Mouse (Mus musculus) midbrain, embryonic 10.5 days (tissue): ENCODE data around the gene Wdr5. TPM values are rescaled to one million over a fixed set of nuclear protein-coding genes. Genes with fewer than 3 reads are reported as not detected.
"Not testable (repeated sequence)": the region's sequence is repeated elsewhere in the genome, so short reads cannot be mapped to it uniquely, and the experiment has no call there.

Experiments
- DNase-seq: peaks from one replicate; pipeline ENCODE4 v3.0.0-alpha.2; 2017; ENCODE audit warnings: low spot score
- H3K27ac ChIP-seq: fragments of 300-500 bp; sonication (generic); replicated peaks from 2 replicates; pipeline ENCODE4 v1.5.1; 2016; ENCODE audit warnings: mild to moderate bottlenecking
- H3K27me3 ChIP-seq: fragments of 300-500 bp; sonication (generic); 2 replicates; pipeline ENCODE4 v1.6.1; 2016; ENCODE audit warnings: low read depth, mild to moderate bottlenecking; ENCODE audit not compliant: poor library complexity, severe bottlenecking
- H3K36me3 ChIP-seq: fragments of 300-500 bp; sonication (generic); 2 replicates; pipeline ENCODE4 v1.6.1; 2016; ENCODE audit warnings: mild to moderate bottlenecking, moderate library complexity
- H3K4me1 ChIP-seq: fragments of 300-500 bp; sonication (generic); 2 replicates; pipeline ENCODE4 v1.6.1; 2016
- H3K4me3 ChIP-seq: fragments of 300-500 bp; sonication (generic); 2 replicates; pipeline ENCODE4 v1.5.1; 2016; ENCODE audit warnings: mild to moderate bottlenecking, moderate library complexity
- H3K9me3 ChIP-seq: fragments of 300-500 bp; sonication (generic); replicated peaks from 2 replicates; pipeline ENCODE4 v1.6.1; 2016; ENCODE audit warnings: mild to moderate bottlenecking
- WGBS: fragments of 180-500 bp; shearing (Covaris S2); methylation state at CpG from one replicate; pipeline ENCODE4 v1.1.7; 2016; 5-methylcytosine and 5-hydroxymethylcytosine counted together
- polyA plus RNA-seq: library from polyadenylated mRNA; unstranded; fragments of >200 nt; fragmentation: Nextera tagmentation; extraction: Ambion mirVana; gene quantifications from 2 replicates; pipeline ENCODE4 v1.2.1, GENCODE M21; 2016

Wdr5 gene
- polyA plus RNA-seq, 1 experiment from 2014 or later: 84.1 TPM

GRCm38 (mm10) chr2:27510706-27511105 lies 4.3 kb upstream of the Wdr5 start:
- Histone ChIP-seq H3K9me3 (no peaks in the 10 kb centered on the region), H3K27me3 (no peaks in the 10 kb centered on the region), H3K27ac (no peak overlapping the region), H3K36me3 (no peaks in the 10 kb centered on the region), H3K4me3 (no peak overlapping the region), H3K4me1 (peaks cover 18% of the 10 kb centered on the region)
- no peak for DNase-seq
- 91% methylated on average over 7 of the region's 7 CpGs for WGBS

DNA sequence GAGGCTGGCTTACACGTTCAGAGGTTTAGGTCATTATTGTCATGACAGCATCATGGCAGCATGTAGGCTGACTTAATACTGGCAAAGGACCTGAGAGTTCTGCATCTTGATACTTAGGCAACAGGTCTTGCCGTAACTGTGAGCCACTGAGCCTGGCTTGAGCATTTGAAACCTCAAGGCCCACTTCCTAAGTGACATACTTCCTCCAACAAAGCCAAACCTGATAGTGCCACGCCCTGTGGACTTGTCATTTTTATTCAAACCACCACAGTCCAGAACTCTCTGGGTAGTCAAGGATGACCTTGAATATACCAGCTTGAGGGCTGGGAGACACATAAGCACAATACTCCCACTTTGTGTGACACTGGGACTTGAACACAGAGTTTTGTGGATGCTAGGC lies 2.0 kb upstream of the Wdr5 start:
- no peaks in the 10 kb centered on the region for H3K9me3 ChIP-seq
- H3K27ac ChIP-seq: no peak overlapping the region
- 0 out of 2 replicates have a peak, but pooled peaks cover 1% of the 10 kb centered on the region for H3K36me3 ChIP-seq
- no peak overlapping the region for H3K4me3 ChIP-seq
- no peaks in the 10 kb centered on the region for H3K27me3 ChIP-seq
- DNase-seq: no peak
- H3K4me1 ChIP-seq: peaks cover 34% of the 10 kb centered on the region
- WGBS: 95% methylated on average over 3 of the region's 3 CpGs

- H3K27ac ChIP-seq: peak overlapping the region; percentile 91
- H3K4me3 ChIP-seq: peak overlapping the region; percentile 95
- peaks cover 11% of the 10 kb centered on the region for H3K36me3 ChIP-seq
- no peaks in the 10 kb centered on the region for H3K27me3 ChIP-seq
- DNase-seq: no peak
- no peaks in the 10 kb centered on the region for H3K9me3 ChIP-seq
- H3K4me1 ChIP-seq: peaks cover 34% of the 10 kb centered on the region
- WGBS: 81% methylated on average over 5 of the region's 5 CpGs
Observed at GRCm38 (mm10) chr2:27513861-27514260, 1.1 kb upstream of the Wdr5 start.

DNA sequence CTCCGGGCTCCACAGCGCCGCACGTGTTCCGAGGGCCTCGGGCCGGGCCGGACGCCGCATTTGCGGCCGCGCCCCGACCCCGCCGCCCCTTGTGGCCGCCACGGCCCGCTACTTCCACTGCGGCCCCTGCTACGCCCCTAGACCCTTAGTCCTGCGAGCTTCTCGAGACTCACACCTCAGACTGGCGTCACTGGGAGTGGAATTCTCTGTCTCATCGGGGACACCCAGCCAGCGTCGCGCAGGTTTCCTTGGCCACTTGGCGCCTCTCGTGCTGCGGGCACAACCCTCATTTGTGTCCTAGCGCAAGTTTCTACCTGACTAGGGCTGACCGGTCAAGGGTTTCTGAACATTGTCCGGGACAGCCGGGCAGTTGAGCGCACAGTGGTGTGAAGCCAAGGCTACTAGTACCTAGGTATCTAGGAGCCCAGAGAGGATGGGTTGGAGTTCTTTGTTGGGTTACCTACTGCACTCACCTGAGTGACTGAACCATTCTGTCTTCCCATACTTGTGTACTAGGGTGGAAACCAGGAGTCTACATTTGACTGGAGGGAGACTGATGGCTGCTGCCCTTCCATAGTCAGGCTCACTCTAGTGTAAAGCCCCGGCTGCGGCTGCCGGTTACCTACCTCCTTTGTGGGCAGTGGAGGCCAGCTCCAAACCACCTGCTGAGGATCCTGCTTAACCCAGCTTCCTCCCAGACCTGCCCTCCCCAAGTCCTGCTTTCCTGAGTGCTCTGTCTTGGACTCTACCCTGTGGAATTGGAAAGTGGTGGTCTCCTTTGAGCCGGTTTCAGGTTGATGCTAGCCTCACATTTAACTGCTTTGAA lies 597 bp downstream of the Wdr5 start:
- Histone ChIP-seq H3K9me3 (no peaks in the 10 kb centered on the region), H3K27me3 (no peaks in the 10 kb centered on the region), H3K4me3 (peak overlapping the region; percentile 95), H3K4me1 (peaks cover 34% of the 10 kb centered on the region), H3K27ac (peak overlapping the region; percentile 91), H3K36me3 (peaks cover 28% of the 10 kb centered on the region)
- WGBS: under 1% methylated on average over 40 of the region's 40 CpGs
- DNase-seq: no peak

GRCm38 (mm10) chr2:27516289-27516688 lies 1.3 kb downstream of the Wdr5 start:
- H3K27me3 ChIP-seq: no peaks in the 10 kb centered on the region
- no peaks in the 10 kb centered on the region for H3K9me3 ChIP-seq
- peaks cover 35% of the 10 kb centered on the region for H3K36me3 ChIP-seq
- WGBS: 13% methylated on average over 1 of the region's 1 CpGs
- H3K27ac ChIP-seq: peak overlapping the region; percentile 91; the same call in 1 of the 2 replicates
- peaks cover 34% of the 10 kb centered on the region for H3K4me1 ChIP-seq
- no peak for DNase-seq
- H3K4me3 ChIP-seq: peak overlapping the region; percentile 95

DNA sequence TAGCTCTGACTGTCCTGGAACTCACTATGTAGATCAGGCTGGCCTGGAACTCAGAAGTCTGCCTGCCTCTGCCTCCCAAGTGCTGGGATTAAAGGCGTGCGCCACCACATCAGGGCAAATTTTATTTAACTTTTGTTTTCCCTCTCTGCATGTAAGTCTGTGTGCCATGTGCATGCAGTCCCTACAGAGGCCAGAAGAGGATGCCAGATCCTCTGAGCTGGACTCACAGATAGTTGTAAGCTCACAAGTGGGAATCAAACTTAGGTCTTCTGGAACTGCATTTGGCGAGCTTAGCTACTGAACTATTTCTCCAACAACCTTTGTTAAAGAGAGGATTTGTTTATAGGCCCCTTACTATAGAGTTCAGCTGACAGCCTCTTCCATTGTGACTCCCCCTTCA lies 3.3 kb downstream of the Wdr5 start:
- WGBS: 93% methylated on average over 3 of the region's 3 CpGs
- Histone ChIP-seq H3K27me3 (no peaks in the 10 kb centered on the region), H3K27ac (no peak overlapping the region), H3K4me1 (peaks cover 34% of the 10 kb centered on the region), H3K36me3 (peaks cover 54% of the 10 kb centered on the region), H3K4me3 (no peak overlapping the region), H3K9me3 (no peaks in the 10 kb centered on the region)
- DNase-seq: no peak

DNA sequence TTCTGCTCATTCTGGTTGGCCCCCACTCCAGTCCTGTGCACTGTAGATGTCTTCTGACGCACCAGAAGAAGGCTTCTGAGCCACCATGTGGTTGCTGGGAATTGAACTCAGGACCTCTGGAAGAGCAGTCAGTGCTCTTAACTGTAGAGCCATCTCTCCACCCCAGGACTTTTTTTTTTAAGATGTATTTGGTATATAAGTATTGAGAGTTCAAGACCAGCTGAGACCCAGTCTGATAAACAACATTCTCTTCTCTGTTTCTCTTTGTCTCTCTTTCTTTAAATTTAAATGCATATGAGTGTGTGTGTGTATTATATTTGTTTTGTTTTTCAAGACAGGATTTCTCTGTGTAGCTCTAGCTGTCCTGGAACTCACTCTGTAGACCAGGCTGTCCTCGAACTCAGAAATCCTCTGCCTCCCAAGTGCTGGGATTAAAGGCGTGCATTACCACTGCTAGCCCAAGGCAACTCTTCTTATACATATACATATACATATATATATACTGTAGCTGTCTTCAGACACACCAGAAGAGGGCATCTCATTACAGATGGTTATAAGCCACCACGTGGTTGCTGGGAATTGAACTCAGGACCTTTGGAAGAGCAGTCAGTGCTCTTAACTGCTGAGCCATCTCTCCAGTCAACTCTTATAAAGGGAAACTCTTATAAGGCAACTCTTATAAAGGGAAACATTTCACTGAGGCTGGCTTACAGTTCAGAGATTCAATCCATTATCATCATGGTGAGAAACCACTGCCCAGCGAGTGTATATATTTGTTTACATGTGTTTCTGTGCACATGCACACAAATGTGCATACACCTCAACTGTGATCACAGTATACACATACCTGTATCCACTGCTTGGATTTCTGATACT lies 23.7 kb downstream of the Wdr5 start:
- 0 out of 2 replicates have a peak overlapping the region, but pooled peaks have one; percentile 53 for H3K4me3 ChIP-seq
- not testable (repeated sequence) for DNase-seq, H3K9me3 ChIP-seq, H3K27me3 ChIP-seq
- H3K4me1 ChIP-seq: peaks cover 19% of the 10 kb centered on the region
- 67% methylated on average over 5 of the region's 5 CpGs for WGBS
- H3K36me3 ChIP-seq: peaks cover 35% of the 10 kb centered on the region
- H3K27ac ChIP-seq: peak overlapping the region; percentile 92; the same call in 1 of the 2 replicates

DNA sequence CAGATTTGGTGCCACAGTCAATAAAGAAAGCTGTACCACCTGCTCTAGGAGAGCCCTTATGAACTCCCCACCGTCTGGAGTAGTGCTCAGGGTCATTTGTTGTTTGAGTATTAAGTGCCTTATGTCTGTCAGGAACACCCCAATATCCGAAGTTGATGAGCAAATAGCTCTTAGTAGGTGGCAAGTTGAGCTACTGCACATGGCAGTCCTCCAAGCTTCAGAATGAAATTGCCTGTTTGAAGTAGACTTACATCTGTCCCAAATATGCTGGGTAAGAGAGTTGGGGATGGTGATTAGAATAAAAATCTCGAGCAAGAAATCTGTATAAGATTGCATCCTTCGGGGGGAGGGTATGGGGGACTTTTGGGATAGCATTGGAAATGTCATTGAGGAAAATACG lies 24.4 kb downstream of the Wdr5 start:
- Histone ChIP-seq H3K4me3 (peak overlapping the region; percentile 53), H3K36me3 (peaks cover 28% of the 10 kb centered on the region), H3K27ac (peak overlapping the region; percentile 92; the same call in 1 of the 2 replicates), H3K27me3 (no peaks in the 10 kb centered on the region), H3K9me3 (no peaks in the 10 kb centered on the region), H3K4me1 (peaks cover 19% of the 10 kb centered on the region)
- 24% methylated on average over 5 of the region's 5 CpGs for WGBS
- no peak for DNase-seq

GRCm38 (mm10) chr2:27539772-27540514 lies 25.0 kb downstream of the Wdr5 start:
- Histone ChIP-seq H3K27me3 (no peaks in the 10 kb centered on the region), H3K27ac (peak overlapping the region; percentile 92), H3K9me3 (no peaks in the 10 kb centered on the region), H3K4me3 (peak overlapping the region; percentile 53), H3K4me1 (peaks cover 19% of the 10 kb centered on the region), H3K36me3 (peaks cover 22% of the 10 kb centered on the region)
- DNase-seq: peak; percentile 97
- WGBS: under 1% methylated on average over 46 of the region's 46 CpGs

DNA sequence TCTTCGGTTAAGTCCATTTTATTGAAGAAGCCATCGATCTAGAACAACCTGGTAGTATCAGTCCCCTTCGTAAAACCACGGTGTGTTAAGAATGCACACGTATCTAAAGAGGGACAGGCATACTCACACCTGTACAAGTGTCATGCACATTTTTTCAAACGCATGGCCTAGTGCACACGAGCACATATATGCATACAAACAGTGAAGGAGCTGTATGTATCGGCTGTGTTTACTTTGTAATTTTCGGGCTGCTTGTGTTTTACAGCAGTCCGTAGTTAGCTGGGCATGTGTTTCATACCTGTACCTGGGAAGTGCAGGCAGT lies 25.5 kb downstream of the Wdr5 start:
- Histone ChIP-seq H3K4me3 (peak overlapping the region; percentile 53), H3K36me3 (peaks cover 17% of the 10 kb centered on the region), H3K9me3 (no peaks in the 10 kb centered on the region), H3K27ac (peak overlapping the region; percentile 92), H3K27me3 (no peaks in the 10 kb centered on the region), H3K4me1 (peaks cover 19% of the 10 kb centered on the region)
- WGBS: 33% methylated on average over 10 of the region's 10 CpGs
- DNase-seq: no peak

DNA sequence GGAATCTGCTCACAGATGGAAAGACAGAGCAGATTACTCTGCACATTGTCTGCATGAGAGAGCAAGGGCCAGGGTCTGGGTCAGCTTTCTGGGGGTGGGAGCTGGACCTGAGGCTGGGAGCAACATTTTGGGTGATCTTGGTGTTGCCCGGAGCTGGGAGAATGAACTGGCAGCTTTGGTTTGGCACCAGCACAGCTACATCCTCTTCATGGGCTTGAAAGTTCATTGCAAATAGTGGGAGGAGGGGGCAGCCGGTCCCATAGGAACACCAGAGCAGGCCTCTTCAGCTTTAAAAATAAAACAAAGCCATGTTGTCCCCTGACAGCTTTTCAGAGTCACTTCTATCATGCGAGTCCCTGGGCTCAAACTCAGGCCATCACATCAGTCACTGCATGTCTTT lies 26.3 kb downstream of the Wdr5 start:
- Histone ChIP-seq H3K4me3 (peak overlapping the region; percentile 53), H3K9me3 (no peaks in the 10 kb centered on the region; the same call in 1 of the 2 replicates), H3K4me1 (peaks cover 19% of the 10 kb centered on the region), H3K27ac (peak overlapping the region; percentile 92; the same call in 1 of the 2 replicates), H3K27me3 (no peaks in the 10 kb centered on the region), H3K36me3 (peaks cover 9% of the 10 kb centered on the region)
- DNase-seq: no peak
- WGBS: 96% methylated on average over 3 of the region's 3 CpGs

DNA sequence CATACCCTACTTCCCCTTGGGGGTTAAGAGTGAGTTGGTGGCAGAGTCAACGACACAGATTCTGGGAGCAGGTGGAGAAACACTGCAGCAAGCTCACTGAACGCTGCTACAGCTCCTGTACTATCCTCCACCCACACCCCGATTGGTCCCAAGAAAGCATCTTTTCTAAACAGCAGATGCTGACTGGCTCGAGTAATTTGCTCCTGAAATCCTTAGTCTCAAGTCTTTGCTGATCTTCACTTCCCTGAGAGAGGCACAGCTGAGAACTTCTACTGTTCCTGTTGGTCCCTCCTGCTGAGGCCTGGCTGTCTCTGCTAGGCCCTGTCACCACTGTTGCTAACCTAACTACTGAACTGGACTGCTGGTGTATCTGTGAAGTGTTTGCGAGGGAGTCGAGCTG lies 29.7 kb downstream of the Wdr5 start:
- H3K9me3 ChIP-seq: no peaks in the 10 kb centered on the region; the same call in 1 of the 2 replicates
- 88% methylated on average over 6 of the region's 6 CpGs for WGBS
- no peaks in the 10 kb centered on the region for H3K27me3 ChIP-seq
- DNase-seq: no peak
- H3K4me1 ChIP-seq: peaks cover 14% of the 10 kb centered on the region
- no peaks in the 10 kb centered on the region for H3K36me3 ChIP-seq
- H3K27ac ChIP-seq: no peak overlapping the region
- H3K4me3 ChIP-seq: no peak overlapping the region
